8 mouse cellular contexts compared by ENCODE assay signal in the genomic region with DNA sequence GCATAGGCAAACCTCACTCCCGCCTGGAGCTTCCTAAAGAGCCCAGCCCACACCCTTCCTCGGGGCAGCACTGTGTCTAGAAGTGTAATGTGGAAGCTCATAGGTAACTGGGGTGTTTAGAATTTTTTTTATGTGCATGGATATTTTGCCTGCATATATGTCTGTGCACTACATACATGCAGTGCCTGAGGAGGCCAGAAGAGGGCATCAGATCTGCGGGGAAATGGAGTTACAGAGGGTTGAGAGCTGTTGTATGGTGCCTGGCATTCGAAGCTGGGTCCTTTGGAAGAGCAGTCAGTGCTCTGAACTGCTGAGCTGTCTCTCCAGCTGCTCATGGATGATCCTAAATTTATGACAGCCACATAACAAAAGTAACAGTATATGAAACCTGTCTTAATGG. TPM values are rescaled to one million over a fixed set of nuclear protein-coding genes. Genes with fewer than 3 reads are reported as not detected.
DNase-seq lines count a peak whose midpoint lies in the region; ATAC-seq and TF ChIP-seq lines count a peak whose summit lies in the region.

No protein-coding gene starts in this region.

- no peak overlapping the region for H3K27ac ChIP-seq in gastrocnemius, adult 2 months
- H3K27ac ChIP-seq in neural tube, embryonic 15.5 days (replicated peaks), result no peak overlapping the region
- no peak overlapping the region for H3K27ac ChIP-seq in bone marrow macrophage, adult 2 months (ENCODE audit: insufficient read depth, low read depth, low read length)

- 64% methylated on average over 4 of the region's 4 CpGs for WGBS in neural tube, embryonic 15.5 days

- peaks cover 19% of the 10 kb centered on the region for H3K36me3 ChIP-seq in neural tube, embryonic 15.5 days

- peak; percentile 52 for DNase-seq in gastrocnemius, adult 2 months
- no peak for DNase-seq in gastrocnemius, postnatal 36 days
- DNase-seq in neural tube, embryonic 10.5 days (ENCODE audit: extremely low spot score, low spot score), result peak; percentile 40
- peak; percentile 27 for DNase-seq in gastrocnemius, postnatal 14 days
- peak; percentile 32 to 63 for DNase-seq in lung, postnatal 4 days
- DNase-seq in thymus, postnatal 25 days, result peak; percentile 67

- no peak overlapping the region for H3K4me2 ChIP-seq in neural tube, embryonic 15.5 days

- H3K4me3 ChIP-seq in gastrocnemius, adult 2 months, result no peak overlapping the region
- H3K4me3 ChIP-seq in neural tube, embryonic 15.5 days (replicated peaks), result no peak overlapping the region
- H3K4me3 ChIP-seq in bone marrow macrophage, adult 2 months (ENCODE audit: insufficient read depth, low read length), result no peak overlapping the region

- no peaks in the 10 kb centered on the region for H3K27me3 ChIP-seq in neural tube, embryonic 15.5 days (replicated peaks)

- no peak for ATAC-seq in neural tube, embryonic 15.5 days (ENCODE audit: low FRiP score)

- TF ChIP-seq CTCF in gastrocnemius, adult 2 months (IDR thresholded peaks at IDR 0.05), result peak; percentile 76
- TF ChIP-seq CTCF in bone marrow macrophage, adult 2 months (IDR thresholded peaks at IDR 0.05; ENCODE audit: low read depth, low read length), result peak; percentile 63; the same call in 1 of the 2 replicates

- intact Hi-C loops in gastrocnemius, adult 2 months (cut with DNase I), result loop anchor here (2.0 kb wide), 2 partner anchors 77 to 117 kb away; partner anchors contain the start of genes Cnst and Tfb2m
- intact Hi-C loops in gastrocnemius, postnatal 36 days (cut with DNase I), result loop anchor here (2.0 to 5.0 kb wide), 2 partner anchors 76 to 115 kb away; partner anchors contain the start of genes Cnst and Tfb2m
- intact Hi-C loops in gastrocnemius, postnatal 14 days (cut with DNase I; ENCODE audit: low total_unique reads), result loop anchor here (5.0 kb wide), 1 partner anchor 106 kb away; the partner anchor contains the start of gene Smyd3

- H3K9me3 ChIP-seq in neural tube, embryonic 15.5 days (replicated peaks), result no peaks in the 10 kb centered on the region

- H3K4me1 ChIP-seq in neural tube, embryonic 15.5 days, result no peaks in the 10 kb centered on the region
- H3K4me1 ChIP-seq in bone marrow macrophage, adult 2 months (ENCODE audit: control insufficient read depth, insufficient read depth, low read length), result no peaks in the 10 kb centered on the region

- no peak overlapping the region for H3K9ac ChIP-seq in neural tube, embryonic 15.5 days (replicated peaks)

- TF ChIP-seq POLR2A in bone marrow macrophage, adult 2 months (IDR thresholded peaks at IDR 0.05; ENCODE audit: borderline replicate concordance, low read depth, low read length), result no peak

RNA-seq across cellular contexts. Expression of gene Sccpdh, which starts 44.4 kb away (rescaled TPM):
- 10 to 100 TPM; 31.8 to 38.3 TPM for total RNA-seq in gastrocnemius, adult 2 months (2021)
- total RNA-seq in gastrocnemius, postnatal 36 days (2021), result 10 to 100 TPM; 28.7 to 33.0 TPM
- 166 and 190 TPM in 2 replicates for polyA plus RNA-seq in neural tube, embryonic 15.5 days (2015; fragmentation: Nextera tagmentation; extraction: Ambion mirVana)
- polyA plus RNA-seq in bone marrow macrophage, adult 2 months (2012; ENCODE audit: insufficient read depth, insufficient read length, missing spikeins), result 5.5 and 6.8 TPM in 2 replicates
- 10 to 100 TPM; 43.1 to 47.0 TPM for total RNA-seq in gastrocnemius, postnatal 14 days (2021)

Comparison
In these comparisons a context has a peak if more than half of its experiments do, and no peak if none do; other contexts are left out.
1. DNase-seq: peak in gastrocnemius, adult 2 months (single experiment), neural tube, embryonic 10.5 days (single experiment), gastrocnemius, postnatal 14 days (single experiment), lung, postnatal 4 days (2 of 2) and thymus, postnatal 25 days (single experiment); none in gastrocnemius, postnatal 36 days (0 of 2).